Mouse (Mus musculus): ENCODE measurements around the gene Lhpp. TPM values are rescaled to one million over a fixed set of nuclear protein-coding genes. Genes with fewer than 3 reads are reported as not detected.
A peak's percentile ranks its signal among the peaks of the same experiment; 100 is the strongest.
"Not testable (repeated sequence)": the region's sequence is repeated elsewhere in the genome, so short reads cannot be mapped to it uniquely, and the experiment has no call there.

Lhpp gene
- total RNA-seq, 2 experiments from 2014 or later, result 7.8 to 10.5 TPM

DNA sequence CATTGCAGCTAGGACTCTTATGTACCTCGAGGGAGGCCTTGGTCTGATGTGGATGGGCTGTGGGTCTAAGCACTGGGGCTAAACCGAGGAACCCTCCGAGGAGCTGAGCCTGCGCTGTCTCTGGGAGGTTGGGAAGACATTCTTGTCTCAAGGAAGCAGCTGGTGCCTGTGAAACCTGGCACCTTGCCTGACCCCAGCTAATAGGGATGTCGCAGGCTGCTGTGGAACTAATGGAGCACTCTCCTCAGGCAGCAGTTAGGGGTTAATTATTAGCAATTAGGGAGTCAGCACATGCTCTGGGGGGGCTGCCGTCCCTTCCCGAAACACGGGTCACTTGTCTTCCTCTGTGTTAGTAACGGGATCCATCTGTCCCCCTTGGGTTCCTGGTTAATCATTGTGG is 30.5 kb downstream of the Lhpp start:
- DNase-seq (ENCODE audit: low spot score in 2 of 2), result peak in 1 of 2 experiments; percentile 51

DNA sequence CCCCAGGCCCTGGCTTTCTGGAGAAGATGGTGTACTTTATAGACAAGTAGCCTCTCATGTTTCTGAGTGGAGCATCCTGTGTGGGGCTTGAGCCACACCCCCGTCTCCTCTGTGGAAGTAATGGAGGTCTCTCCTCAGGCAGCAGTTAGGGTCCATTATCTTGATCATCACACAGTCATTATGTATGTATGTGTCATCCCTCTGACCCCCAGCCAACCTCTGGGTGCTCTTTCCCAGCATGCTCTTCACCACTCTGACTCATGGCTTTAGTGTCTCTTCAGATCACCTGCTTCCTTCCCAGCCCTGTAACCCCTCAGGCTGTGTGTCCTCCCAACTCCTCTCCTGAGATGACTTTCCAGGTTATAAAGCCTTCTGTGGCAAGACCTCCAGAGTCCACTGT is 31.2 kb downstream of the Lhpp start:
- DNase-seq (ENCODE audit: low spot score in 2 of 2), result no peak

DNA sequence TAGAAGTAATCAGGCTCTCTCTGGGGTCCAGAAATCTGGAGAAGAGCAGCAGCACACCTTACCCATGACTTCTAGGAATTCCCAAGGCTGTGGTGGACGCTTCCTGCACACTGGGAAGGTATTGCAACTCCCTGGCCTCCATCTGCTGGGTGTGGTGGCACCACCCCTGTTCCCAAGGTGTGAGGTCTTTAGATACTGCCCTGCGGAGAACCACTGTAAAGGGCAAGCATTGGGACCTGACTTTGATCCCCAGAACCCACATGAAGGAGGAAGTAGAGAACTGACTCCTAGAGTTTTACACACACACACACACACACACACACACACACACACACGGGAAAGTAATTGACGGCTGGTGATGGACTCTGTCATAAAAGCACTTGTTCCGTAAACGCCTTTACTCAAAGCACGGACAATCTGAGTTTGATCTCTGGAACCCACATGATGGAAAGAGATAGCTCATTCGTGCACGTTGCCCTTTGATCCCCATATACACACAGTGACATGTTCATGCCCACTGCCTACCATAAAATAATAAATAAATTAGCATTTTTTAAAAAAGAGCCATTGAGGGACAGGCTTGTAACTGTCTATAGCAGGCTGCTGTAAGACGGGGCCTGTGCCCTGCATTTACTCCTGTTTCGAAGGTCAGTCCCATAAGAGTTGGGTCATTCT is 34.3 kb downstream of the Lhpp start:
- DNase-seq (ENCODE audit: low spot score in 2 of 2), result no peak

DNA sequence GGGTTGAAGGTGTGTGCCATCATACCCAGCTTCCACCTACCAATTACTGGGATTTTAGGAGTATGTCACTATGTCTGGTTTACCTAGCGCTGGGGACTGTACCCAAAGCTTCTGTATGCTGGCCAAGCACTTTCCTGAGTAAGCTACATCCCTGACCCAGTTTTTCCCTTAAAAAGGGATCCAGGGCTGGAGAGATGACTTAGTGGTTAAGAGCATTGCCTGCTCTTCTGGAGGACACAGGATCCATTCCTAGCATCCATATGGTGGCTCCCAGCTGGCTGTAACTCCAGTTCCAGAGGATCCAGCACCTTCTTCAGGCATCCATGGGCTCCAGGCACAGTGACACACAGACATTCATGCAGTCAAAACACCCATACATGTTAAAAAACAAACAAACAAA is 36.1 kb downstream of the Lhpp start:
- no peak for DNase-seq (ENCODE audit: low spot score in 2 of 2)

DNA sequence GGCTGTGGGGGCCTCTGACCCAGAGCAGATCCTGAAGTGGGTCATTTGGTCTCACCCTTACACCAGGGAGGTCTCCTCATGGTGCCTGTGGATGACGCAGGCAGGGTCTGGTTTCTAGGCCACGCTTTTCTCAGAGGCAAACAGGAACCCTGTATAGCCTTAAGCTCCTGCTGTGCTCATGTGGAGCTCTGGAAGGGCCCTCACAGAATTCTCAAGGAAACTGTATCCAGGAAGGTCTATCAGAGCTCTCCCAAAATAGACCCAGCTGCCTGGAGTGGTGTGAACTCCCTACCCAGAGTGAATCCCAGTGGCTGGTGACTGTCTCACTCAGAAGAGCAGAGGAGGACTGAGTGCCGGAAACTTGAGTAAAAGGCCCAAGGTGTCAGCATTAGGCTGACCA is 44.0 kb downstream of the Lhpp start:
- DNase-seq (ENCODE audit: low spot score in 2 of 2), result no peak

DNA sequence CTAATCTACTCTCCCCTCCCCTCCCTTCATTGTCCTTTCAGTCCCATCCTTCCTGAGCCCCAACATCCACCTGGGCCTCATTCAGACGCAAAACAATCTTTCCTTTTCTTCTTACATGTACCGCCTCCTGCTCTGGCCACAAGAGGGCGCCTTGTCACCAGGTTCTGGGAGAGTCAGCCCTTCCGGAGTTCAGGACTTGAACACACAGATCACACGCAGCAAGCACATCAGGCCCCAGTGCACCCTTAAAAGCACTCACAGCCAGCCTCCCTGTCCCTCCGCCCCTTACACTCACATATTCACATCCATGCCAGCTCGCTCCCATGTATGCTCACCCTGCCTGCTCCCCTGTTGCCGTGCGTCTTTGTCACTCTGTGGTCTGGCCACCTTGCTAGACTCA is 45.6 kb downstream of the Lhpp start:
- DNase-seq (ENCODE audit: low spot score in 2 of 2), result peak; percentile 77 to 89

DNA sequence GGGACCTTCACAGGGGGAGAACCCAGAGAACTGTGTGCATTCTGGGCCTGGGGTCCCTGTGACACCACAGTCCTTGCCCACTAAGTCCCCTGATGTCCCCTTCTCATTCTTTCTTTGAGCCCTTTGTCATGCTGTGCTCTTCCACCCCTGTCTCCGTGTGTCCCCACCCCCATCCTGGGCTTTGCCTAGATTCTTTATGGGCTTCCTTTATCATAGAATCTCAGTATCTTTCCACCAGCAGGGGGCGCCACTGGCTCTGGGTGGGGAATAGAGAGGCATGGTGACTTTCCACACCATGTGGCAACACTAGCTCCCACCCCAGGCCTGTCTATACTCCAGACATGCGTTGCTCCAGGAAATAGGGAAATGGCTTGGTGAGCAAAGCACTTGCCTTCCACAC is 46.1 kb downstream of the Lhpp start:
- peak; percentile 95 to 96 for DNase-seq (ENCODE audit: low spot score in 2 of 2)

DNA sequence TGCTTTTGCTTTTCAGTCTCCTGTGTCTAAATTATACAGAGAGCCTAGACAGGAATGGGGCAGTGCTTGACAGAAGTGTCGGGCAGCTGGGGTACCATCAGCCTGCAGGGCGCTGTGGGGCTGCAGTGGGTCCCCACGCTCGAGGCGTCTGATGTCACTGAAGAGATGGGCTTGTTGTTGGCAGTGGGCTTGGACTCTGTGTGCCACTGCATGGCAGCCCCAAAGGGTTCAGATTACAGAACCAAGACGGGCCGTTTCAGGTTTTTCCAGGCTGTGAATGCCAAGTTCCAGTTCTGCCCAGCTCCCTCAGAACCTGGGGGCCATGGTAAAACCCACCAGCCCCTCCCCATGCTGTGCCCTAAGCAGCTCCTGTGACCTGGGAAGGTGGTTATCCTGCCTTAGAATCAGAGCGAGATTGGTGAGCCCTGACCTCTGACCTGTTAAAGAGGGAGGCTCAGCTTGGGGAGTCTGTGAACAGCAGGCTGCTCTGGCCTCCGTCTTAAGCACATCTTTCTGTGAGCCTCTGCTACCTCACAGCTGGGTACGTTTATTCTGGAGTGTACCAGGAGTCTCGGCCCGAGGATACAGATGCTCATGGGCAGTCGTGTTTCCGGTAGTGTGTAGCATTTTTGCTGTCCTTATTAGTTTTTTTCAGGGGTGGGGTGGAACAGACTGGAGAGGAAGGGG is 47.1 kb downstream of the Lhpp start:
- DNase-seq (ENCODE audit: low spot score in 2 of 2), result no peak

DNA sequence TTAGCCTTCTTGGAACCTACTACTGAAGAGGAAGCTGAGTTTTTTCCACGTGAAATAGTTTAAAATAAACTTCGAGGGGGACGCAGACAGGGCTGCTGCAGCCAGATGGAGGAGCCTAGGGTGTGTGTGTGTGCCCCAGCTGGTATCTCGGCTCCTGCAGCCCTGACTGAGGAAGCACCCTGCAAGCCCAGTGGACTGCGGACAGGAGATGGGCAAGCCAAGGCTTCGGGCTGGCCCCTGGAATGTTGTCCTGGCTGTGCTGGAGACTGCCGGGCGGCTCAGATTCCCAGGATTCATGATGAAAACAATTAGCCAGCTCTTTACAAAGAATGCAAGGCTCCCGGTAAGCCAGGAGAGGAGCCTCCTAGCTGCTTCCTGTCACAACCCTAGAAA is 47.6 kb downstream of the Lhpp start:
- DNase-seq (ENCODE audit: low spot score in 2 of 2), result peak in 1 of 2 experiments; percentile 41

DNA sequence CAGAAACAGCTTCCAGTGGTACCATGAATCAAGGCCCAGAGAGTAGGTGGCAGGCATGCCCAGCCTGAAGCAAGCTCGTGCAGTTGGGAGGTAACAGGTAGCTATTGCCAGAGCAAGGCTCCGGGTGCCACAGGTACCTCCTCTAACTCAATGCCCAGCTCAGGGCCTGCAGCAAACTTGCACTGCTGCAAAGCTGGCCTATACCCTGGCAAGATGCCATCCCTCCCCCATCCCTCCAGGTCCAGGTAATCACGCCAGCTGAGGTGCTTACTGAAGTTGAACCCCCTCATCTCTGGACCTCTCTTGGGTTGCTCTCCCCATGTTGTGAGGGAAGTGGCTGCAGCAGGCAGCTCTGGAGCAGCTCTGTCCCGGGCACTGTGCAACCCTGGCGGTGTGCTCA is 48.2 kb downstream of the Lhpp start:
- no peak for DNase-seq (ENCODE audit: low spot score in 2 of 2)

DNA sequence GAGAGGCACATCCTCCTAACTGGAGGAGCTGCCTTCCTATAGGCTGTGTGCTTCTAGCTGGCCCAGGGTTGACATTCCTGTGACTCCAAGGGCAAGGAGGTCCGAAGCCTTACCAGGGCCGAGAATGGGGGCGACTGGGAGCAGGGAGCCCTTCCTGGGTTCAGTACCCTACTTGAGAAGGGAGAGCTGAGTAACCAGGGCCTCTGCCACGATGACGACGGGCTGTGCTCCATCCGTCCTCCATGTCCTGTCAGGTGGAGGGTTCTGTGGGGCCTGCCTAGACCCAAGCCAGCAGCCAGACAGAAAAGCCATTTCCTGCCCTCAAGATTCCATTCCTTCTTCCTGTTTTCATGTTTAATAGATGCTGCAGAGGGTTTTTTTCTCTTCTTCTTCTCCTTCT is 49.2 kb downstream of the Lhpp start:
- no peak for DNase-seq (ENCODE audit: low spot score in 2 of 2)

DNA sequence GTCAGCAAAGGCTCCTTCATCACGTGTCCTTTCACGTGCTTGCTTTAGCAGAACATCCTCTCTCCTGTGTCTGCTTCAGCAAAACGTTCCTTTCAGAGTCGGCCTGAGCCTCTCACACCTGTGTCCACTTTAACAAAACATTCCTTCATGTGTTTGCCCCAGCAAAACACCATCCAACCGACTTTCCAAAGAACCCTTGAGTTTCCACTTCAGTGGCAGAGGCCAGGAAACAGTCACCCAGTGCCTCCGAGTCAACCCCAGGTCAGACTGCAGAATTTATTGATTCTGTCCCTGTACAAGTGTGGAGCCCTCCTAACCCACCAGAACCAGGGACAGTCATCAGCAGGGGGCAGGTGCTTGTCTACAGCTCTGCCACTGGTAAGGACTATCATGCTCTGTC is 52.4 kb downstream of the Lhpp start:
- not testable (repeated sequence) for DNase-seq (ENCODE audit: low spot score in 2 of 2)

DNA sequence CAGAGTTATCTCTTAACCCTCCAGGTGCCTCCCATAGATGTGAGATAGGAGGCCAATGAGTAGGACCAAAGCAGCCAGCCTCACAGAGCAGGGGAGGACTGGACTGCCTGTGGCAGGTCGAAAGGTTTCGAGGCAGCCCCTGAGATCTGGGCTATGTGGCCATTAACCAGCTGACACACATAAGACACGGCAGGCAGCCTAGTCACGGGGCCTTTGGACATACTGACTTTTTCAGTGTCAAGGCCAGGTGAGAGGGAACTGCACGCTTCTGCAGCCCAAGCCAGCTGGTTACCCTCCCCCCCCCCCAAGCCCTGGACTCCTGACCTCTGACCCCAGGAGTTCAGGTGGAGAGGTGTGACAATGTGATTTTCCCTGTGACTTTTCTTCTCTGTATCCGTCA is 54.4 kb downstream of the Lhpp start:
- DNase-seq (ENCODE audit: low spot score in 2 of 2), result no peak

DNA sequence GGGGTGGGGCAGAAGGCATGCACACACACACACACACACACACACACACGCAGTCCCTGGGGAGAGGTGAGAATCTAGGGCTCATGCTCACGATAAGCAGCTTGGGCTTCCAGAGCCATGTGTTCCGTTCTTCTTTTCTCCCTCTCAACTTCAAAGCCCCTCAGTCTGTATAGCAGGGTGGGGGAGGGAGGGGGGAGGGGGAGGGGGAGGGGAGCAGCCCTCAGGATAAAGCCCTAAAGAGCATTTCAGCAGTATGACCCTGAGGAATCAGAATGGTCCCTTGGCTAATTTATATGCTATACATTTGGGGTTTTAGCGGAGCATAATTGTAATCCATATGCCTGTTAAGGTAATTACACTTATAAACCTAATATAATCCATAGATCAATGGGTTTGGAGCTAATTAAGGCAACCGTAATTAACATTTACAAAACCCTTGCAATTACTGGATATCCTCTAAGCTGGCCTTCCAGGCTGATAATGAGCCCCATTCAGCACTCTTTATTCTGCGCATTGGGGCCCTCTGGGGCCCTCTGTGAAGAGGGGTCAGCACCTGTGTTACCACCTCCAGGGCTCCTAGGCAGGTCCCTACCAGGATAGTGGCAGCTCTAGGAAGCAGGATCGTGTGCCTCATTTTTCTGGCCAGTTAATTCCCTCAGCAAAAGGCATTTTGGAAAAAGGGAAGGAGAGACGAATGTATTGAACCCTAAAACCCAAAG is 55.4 kb downstream of the Lhpp start:
- DNase-seq (ENCODE audit: low spot score in 2 of 2), result no peak

DNA sequence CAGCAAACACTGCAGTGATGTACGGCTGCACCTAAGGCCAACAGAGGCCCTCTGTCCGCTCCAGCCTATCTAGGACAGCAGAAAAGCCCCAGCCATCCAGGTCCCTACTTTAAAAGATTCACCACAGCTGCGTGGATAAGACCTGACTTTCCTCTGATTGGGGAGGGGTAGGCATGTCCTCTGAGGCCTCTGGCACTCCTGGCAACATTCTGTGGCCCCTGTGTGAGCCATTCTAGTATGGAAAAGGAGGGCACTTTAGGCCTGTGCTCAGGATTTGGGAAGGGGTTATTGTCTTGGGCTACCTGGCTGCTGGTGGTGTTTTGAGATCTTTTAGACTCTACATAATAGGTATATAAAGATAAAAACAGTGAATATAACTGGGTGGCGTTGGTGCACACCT is 56.1 kb downstream of the Lhpp start:
- DNase-seq (ENCODE audit: low spot score in 2 of 2), result no peak

DNA sequence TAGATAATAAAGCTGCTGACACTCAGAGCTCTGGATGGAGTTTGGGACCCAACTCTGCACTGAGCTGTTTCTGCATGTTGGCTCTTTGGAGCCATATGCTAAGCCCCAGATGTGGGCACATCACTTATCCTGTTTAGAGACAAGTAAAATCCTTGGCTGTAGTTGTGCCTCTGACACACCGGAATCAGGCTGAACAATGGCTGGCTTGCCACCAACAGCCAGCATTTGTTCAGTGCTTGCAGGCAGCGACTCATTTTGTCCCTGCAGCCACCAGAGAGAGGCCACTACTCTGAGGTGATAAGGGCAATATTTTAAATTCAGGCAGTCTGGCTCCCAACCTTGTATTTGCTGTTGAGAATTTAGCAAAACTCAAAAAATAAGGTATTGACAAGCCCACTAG is 58.2 kb downstream of the Lhpp start:
- no peak for DNase-seq (ENCODE audit: low spot score in 2 of 2)

DNA sequence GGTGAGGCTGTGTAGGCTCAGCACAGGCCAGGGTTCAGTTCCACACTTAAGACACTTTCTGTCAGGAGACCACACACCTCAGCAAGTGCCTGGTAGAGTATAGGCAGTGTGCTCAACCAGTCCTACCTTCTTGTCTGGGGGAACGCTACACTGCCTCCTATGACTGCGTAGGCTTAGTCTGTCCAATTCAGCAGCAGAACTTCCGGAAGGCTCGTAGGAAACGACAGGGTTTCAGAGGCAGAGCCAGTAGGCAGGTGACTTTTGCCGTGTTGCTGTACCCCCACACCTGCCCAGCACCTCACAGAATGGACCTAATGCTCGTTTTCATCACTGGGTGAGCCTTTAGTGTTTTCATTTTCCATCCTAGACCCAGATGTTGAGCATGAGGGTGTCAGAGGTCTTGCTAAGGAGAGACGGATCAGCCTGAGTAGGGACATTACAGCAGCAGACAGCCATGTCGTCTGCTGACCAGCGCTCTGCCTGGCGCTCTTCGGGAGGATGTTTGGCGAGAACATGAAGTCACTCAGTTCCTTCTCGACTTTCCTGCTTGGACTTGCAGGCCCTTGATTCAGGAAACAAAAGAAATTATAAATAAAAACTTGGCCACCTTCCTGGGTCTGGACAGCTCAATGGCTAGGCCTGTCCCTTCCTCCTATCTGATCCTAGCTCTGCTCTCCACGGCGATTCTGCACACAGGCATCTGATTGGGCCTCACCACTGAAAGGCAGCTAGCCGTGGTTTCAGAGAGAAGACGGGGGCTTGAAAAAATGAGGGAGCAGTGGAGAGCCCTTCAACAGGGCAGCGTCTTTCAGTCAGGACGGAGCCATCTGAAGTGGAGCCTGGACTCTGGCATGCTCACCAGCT is 59.8 kb downstream of the Lhpp start:
- no peak for DNase-seq (ENCODE audit: low spot score in 2 of 2)

DNA sequence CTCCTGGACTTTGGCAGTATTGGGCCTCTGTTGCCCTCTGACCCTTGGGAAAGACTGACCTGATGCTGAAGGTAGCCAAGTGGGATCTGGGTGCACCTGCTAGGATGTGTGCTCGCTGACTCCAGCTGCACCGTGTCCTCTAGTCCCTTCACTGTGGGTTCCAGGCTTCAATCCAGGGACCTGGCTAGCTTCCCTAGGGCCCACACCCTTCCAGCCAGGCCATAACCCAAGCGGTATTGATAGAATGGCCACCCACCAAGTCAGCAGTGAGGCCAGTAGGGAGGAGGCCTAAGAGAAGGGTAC is 60.4 kb downstream of the Lhpp start:
- peak in 1 of 2 experiments; percentile 44 for DNase-seq (ENCODE audit: low spot score in 2 of 2)

DNA sequence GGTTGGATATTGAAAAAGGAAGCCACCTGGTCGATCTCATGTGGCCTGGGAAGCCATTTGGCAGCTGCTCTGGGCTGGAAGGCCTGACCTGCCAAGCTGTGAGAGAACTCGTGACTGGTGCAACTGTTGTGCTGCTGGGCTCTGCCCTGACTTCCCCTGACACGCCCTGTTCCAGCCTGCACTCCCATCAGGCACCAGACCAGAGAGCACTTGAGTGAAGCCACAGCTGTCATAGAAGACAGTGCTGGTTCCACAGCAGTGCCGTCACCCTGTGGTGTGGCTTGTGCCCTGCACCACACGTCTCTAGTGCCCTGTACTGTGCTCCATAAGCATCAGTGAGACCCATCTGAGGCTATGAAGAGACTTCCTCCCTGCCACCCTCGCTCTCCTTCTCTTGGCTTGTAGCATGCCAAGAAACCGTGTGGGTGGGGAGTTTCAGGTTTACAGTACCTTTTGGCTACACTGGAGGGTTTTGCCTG is 62.1 kb downstream of the Lhpp start:
- DNase-seq (ENCODE audit: low spot score in 2 of 2), result peak in 1 of 2 experiments; percentile 61

DNA sequence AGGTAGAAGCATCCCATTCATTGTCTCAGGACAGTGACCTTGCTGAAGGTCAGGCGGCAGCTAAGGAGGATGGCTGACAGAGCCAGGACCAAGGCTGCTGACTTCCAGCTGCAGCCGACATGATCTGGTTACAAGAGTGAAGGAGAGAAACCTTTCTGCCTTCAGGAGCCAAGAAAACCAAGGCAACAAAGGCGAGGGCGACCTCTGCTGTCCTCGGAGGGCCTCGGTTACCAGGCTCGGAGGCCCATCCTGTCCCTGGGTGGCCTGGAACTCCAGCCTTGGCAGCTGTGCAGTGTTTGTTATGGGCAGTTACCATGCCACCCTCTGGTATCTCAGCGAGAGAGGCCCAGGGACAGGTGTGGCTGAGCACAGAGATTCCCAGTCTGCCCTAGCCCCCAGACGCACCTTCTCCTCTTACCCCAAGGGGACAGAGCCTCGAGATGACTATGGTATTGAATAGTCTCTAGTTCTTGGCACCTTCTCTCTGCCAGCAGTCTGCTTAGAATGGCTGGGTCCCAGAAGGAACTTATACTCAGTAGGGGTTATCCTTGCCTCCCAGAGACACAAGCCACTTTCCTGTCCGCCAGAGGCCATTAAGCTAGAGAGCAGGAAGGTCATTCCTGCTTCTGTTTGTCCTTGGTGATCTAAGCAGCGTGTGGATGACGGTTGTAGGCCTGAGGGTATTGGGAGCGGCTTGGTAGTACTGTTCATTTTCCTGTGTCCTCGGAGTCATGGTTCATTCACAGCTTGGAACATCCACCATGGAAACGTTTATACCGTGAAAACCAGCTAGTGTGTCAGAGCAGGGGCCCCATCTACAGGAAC is 63.7 kb downstream of the Lhpp start:
- DNase-seq (ENCODE audit: low spot score in 2 of 2), result peak in 1 of 2 experiments; percentile 75

DNA sequence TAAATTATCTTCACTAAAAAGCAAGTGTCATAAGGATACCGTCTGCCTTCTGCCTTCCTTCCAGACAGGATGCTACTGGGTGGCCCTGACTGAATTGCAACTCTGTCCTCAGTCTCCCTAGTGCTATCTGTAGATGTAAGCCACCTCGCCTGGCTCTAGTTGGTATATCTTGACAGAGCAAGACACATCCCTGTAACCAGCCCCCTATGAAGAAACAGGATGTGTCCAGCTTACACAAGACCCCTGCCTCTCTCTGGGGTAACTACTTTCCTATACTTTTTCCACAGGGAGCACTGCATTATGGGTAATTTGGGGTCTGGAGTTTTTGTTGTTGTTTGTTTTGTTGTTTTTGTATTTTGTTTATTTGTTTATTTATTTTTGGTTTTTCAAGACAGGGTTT is 65.5 kb downstream of the Lhpp start:
- no peak for DNase-seq (ENCODE audit: low spot score in 2 of 2)

Data from gastrocnemius, postnatal 4 days (tissue).